Mouse (Mus musculus): ENCODE measurements at regions not wholly inside any gene's neighbourhood (a gene's known extent, or its start where the extent isn't known, plus 50 kb on each side); places are given as distances from the start of the nearest gene placed in this dataset.
A peak's percentile ranks its signal among the peaks of the same experiment; 100 is the strongest.

DNA sequence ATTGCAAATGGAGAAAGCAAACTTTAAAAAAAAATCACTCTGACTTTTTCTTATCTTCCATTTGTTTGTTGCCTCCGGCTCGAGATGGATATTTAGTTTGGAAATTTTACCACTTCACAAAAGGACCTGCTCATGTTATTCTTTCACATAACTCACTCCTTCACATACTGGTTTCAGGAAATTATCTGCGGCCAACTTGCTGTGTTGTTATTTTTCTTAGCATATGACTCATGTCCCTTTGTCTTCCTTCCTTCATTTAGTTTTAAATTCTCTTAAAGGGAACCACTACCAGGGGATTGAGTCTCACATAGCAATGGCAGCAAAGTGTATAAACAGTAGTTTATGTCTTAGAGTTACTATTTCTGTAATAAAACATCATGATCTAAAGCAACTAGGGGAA lies 217.8 kb downstream of the Ahr start:
- DNase-seq (ENCODE audit: low spot score) = no peak

DNA sequence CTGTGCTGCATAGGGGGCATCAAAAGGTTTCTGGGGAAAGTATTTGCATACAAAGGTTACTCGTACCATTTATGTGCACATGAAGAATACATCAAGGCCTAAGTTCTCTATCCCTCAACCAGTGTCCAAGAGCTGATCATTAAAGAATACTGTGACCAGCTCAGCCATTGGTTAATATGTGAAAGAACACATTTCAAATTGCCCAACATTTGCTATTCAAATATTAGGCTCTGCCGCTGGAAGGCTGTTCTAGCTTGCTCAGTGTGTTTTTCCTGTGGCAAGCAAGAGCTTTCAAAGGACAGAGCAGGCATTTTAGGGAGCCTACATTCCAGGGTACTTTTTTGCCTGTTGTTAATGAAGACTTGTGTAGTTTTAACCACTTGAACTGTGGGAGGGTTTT lies 220.8 kb downstream of the Ahr start:
- no peak for DNase-seq (ENCODE audit: low spot score)

DNA sequence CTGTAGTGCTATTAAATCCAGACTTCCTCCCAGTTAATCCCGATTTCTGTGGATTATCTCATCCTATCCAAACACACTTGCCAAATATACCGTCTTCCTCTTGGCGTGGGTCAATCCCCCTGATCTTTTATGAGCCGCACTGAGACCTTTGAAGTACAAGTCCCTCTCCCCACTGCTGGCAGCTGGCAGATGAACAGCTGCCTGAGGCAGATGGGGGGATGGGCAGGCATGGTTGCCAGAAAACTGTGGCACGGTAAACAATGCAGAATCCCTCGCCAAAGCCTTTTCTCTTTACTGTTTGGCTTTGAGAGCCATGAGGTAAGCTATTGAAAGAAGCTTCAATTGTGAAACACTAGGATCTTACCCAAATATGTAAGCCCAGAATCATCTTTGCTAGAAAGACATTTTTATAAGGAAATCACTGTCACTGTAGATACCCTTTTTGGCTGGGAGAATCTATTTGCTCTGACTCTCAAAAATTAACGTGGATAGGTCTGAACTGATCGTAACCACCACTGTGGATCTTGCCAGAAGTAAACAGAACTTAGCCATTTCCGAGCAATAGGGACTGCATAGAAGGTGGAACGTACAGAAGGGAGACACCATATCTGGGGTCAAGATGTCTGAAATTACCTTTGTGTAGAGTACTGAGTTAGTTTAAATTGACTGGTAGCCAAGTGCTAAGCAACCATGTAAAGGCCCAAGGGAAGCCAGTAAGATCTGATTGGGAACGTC lies 221.5 kb downstream of the Ahr start:
- DNase-seq (ENCODE audit: low spot score) = peak; percentile 37

DNA sequence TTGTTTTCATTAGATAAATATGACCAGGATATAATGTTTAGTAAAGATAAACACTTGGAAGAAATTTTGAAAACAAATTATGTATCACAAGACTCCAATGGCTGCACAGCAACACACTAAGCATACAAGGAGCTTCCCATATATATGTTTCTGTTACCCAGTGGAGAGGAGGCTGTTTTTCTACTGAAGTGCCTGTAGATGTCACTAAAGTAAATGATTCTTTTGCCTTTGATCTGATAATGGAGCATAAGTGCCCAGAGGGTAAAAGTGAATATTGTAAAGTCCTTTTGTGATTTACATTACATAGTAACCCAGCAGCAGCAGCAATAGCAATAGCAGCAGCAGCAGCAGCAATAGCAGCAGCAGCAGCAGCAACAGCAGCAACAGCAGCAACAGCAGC lies 226.3 kb downstream of the Ahr start:
- peak; percentile 17 for DNase-seq (ENCODE audit: low spot score)

DNA sequence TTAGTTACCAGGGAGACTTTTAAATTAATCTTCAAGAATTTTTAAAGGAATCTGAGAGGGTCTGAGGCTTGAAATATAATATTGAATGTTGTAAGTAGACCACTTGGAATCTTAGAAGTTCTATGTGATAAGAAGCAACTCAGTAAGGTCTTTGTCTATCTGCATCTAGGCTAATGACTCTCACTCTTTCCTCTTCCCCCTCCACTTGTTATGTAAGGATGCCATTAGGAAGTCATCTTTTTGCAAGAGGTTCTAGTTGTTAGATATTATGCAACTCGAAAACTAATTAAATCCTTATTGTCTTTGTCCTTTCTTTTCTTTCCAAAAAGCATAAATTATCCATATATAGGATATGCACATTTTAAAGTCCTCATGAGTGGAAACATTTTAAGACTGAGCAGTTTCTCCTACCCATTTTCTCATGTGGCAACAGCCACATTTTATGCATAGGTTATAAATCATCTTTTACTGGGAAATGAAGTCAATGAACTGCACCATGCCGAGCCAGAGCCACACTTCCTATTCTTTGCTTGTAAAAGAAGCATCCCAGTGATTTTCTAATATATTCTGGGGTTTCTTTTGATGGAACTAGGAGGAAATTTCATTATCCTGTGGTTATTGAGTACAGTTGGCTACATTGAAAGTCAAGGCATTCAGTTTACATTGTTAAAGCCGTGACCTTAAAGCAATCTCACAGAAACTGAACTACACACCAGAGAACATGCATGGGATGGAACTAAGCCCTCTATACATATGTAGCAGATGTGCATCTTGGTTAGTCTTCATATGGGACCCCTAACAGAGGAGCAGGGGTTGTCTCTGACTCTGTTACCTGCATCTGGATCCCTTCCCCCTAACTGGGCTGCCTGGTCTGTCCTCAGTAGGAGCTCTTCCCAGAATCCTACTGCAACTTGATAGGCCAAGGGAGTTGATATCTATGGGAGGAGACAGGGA lies 230.8 kb downstream of the Ahr start:
- no peak for DNase-seq (ENCODE audit: low spot score)

DNA sequence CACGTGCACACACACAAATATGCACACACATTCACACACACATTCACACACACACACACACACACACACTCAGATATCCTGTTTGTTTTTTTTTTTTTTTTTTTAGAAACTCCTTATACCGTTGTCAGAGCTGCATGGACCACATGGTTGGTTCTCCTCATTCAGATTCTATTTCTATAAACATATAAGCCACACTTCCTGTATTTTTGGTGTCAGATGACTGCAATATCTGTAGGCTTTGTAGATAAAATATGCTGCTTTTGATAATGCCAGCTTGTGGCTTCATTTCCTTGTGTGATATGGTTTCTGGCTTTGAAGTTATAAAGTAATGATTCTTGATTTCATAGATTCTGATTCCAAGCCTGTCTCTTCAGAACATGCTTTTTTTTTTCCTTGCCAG lies 231.7 kb downstream of the Ahr start:
- DNase-seq (ENCODE audit: low spot score) = no peak

DNA sequence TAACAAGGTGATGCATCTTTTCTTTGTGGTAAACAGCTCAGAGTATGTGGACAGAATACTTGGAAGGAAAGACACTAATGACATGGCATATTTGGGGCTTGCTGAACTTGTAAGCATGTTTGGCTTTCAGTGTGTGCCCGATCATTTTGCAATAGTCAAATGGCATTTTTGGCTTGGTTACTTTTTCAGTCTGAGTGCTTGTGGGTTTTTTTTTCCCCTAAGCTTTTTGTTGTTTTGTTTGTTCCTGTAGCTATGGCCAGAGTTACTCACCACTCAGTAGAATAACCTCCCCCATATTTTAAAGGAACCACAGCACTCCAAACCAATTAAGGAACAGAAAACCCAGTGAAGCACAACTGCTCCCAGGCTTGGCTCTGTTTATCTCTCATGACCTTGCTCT lies 240.2 kb downstream of the Ahr start:
- no peak for DNase-seq (ENCODE audit: low spot score)

DNA sequence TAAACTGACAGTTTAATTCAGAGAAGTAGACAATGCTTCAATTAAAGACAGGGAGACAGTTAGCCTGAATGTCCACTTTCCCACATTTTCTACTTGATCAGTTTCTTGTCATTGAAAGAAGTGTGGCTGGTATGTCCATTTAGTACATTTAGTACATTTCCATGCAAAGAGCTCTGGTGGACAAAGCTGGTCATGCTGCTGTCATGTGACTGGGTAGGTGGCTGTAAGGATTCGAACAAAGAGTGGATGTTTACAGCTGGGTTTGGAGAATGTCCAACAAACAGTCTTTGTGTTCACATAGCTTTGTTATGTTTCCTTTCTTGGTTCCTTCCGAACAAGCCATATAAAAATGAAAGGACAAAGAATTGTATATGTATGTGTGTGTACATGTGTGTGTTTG lies 241.3 kb downstream of the Ahr start:
- no peak for DNase-seq (ENCODE audit: low spot score)

DNA sequence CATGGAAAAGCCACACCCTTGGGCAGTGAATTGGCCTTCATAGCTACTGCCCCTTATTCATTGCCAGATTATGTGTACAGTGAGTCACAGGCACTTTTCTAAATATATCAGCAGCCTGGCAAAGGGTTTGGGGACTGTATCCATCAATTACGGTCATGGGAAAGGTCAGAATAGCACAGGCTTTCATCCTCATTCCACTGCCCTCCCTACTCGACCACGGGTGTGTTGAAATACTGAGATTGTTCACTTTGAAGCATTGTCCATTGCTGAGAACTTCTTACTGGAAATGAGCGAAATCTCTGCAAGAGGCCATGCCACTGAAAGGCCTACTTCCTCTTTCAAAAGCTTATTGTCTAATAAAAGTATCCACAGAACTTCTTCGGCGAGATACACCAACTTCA lies 242.9 kb downstream of the Ahr start:
- no peak for DNase-seq (ENCODE audit: low spot score)

- no peak for DNase-seq (ENCODE audit: low spot score)
Observed at GRCm38 (mm10) chr12:35287974-35288373, 241.0 kb downstream of the Snx13 start.

DNA sequence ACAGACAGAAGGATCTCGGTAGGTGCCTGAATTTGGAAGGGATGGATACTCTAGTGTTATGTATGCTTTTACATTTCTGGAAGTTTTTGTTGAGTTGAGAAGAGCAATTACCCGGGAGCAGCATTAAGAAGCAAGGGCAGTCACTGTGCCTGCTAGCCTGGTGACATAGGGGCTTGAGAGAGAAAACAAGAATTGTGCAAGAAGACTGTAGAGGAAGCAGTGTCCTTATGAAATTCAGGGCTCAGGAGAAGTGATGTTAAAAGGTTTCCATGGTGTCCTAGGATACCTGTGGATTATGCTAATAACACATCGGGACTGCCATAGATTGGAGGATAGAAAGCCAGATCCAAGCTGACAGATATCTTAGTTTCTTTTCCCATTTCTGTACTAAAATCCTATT lies 240.6 kb downstream of the Snx13 start:
- DNase-seq (ENCODE audit: low spot score) = no peak

GRCm38 (mm10) chr12:35286974-35287553 lies 240.1 kb downstream of the Snx13 start:
- DNase-seq (ENCODE audit: low spot score) = no peak

- no peak for DNase-seq (ENCODE audit: low spot score)
Observed at GRCm38 (mm10) chr12:35284345-35284744, 237.4 kb downstream of the Snx13 start.

GRCm38 (mm10) chr12:35283925-35284324 lies 236.9 kb downstream of the Snx13 start:
- no peak for DNase-seq (ENCODE audit: low spot score)

- DNase-seq (ENCODE audit: low spot score) = no peak
Observed at GRCm38 (mm10) chr12:35283407-35283806, 236.4 kb downstream of the Snx13 start.

DNA sequence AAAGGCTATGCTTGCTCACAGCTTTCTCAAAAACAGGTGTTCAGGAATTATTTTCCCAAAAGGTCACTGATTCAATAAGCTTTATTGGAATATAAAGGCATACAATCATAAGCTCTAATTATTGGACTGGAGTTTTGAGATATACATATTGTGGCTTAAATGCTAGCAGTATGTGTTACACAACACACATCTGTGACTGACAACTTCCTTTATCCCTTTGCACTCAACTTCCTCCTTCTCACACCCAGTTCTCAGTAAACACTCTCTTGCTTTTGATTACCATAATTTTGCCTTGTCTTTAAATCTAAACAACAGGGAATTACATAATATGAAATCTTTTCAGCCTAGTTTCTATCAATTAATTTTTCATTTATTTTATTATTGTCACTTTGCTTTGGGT lies 222.5 kb downstream of the Snx13 start:
- no peak for DNase-seq (ENCODE audit: low spot score)

DNA sequence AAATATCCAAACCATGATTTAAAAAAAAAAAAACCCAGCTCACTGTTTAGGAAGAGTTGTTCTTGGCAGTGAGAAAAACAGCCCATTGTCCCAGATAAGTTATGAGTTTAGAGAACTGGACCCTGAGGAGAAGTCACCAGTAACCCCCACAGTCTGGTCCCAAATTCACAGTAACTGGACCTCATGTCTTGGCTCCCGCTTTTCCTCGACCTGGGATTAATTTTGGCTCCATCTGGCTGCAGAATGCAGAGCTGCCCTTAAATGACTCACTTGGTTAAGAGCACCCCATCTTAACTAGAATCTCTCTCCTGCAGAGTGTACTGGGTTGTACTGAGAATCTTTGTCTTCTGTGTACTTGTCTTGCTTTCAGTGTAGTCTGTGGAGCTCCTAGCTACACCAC lies 221.0 kb downstream of the Snx13 start:
- DNase-seq (ENCODE audit: low spot score) = no peak

- DNase-seq (ENCODE audit: low spot score) = no peak
Observed at GRCm38 (mm10) chr12:35267023-35267654, 220.2 kb downstream of the Snx13 start.

DNA sequence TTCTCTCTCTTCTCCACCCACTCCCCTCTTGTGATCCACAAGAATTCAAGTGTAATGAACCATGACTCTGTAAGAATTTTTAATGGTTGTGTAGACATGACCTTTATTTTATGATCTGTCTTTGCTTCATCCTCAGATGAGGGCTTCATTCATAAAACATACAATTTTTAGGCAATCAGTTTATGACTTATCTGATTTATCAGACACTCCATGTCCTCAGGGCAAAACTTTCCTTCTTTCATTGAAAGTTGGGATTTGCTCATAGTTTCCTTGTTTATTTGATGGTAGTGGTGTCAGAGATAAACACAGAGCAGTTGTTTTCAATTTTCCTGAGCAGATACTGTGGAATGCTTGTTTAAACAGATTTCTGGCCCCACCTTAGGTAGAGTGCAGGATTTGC lies 212.8 kb downstream of the Snx13 start:
- DNase-seq (ENCODE audit: low spot score) = no peak

DNA sequence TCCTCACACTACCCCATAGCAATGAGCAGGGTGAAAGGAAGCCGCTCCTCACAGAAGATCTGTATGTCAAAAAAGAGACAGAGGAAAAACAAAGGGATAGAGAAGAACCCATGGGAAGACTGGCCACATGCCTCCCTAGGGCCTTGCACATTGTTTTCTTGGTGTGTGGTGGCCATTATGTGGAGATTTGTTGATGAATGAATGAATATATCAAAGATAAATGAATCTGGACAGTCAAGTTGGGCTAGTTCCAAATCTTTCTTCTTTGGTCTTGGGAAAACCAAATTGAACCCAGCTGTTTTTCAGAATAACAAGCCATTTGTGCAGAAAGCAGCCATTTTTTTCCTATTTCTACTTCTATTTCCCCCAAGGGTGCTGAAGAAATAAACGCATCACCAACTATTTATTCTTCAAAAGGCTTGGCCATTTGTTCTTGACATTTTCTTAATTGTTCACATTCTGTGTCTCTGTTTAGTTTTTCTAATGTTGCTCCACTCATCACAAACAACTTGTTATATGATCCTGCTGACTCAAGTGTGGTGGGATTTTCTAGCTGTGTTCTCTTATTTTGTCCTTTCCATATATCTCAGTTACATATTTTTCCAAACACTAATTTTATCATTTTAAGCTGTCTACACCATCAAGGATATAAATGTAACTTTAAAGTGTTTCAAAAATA lies 208.9 kb downstream of the Snx13 start:
- DNase-seq (ENCODE audit: low spot score) = no peak

DNA sequence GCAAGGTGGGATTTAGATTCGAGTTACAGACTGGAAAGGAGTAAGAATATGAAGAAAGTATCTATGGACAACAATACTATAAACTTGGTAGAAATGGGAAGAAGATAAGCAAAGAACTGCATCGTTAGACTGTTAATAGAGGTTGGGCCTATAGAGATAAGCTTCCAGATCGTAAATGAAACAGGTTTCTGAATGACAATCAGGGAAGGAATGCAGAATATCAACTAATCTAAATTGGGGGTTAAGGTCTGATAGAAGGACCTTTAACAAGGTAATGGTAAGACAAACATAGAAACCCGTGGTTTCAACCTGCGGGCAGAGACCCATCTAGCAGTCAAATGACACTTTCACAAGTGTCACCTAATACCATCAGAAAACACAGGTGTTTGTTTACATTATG lies 201.5 kb downstream of the Snx13 start:
- no peak for DNase-seq (ENCODE audit: low spot score)
